Mouse (Mus musculus) bone marrow, adult 2 months (tissue): ENCODE data around the gene Krt83. TPM values are rescaled to one million over a fixed set of nuclear protein-coding genes. Genes with fewer than 3 reads are reported as not detected.

Source experiments
- H3K27ac ChIP-seq: fragments of 200-500 bp; 2 replicates; pipeline ENCODE4 v1.5.1; 2012; ENCODE audit warnings: low read depth, mild to moderate bottlenecking, control low read depth, inconsistent platforms, low read length; ENCODE audit not compliant: control insufficient read depth, poor library complexity, insufficient read depth
- H3K4me1 ChIP-seq: fragments of 200-500 bp; 2 replicates; pipeline ENCODE4 v1.6.1; 2011; ENCODE audit warnings: low read length; ENCODE audit not compliant: control insufficient read depth, insufficient read depth
- H3K4me3 ChIP-seq: fragments of 200-500 bp; replicated peaks from 2 replicates; pipeline ENCODE3; 2011; ENCODE audit warnings: mild to moderate bottlenecking, low read depth, low read length, control low read depth; ENCODE audit not compliant: control insufficient read depth
- CTCF ChIP-seq: fragments of 200-500 bp; IDR thresholded peaks from 2 replicates; pipeline ENCODE4 v1.5.1; 2011; ENCODE audit warnings: low read length, control low read depth; ENCODE audit not compliant: control insufficient read depth, insufficient read depth
- POLR2A ChIP-seq: fragments of 200-500 bp; IDR thresholded peaks from 2 replicates; pipeline ENCODE4 v1.6.1; 2011; ENCODE audit warnings: low read depth, mild to moderate bottlenecking, control low read depth, low read length, borderline replicate concordance; ENCODE audit not compliant: control insufficient read depth
- WGBS: fragments of 180-500 bp; shearing (Covaris S2); methylation state at CpG from one replicate; pipeline ENCODE4 v1.1.7; 2018; 5-methylcytosine and 5-hydroxymethylcytosine counted together
- polyA plus RNA-seq: library from polyadenylated mRNA; stranded (reverse); fragments of >200 nt; gene quantifications from 2 replicates; pipeline ENCODE4 v1.2.4, GENCODE M21; 2011; ENCODE audit warnings: low replicate concordance; ENCODE audit not compliant: missing spikeins, insufficient read depth, insufficient read length

Gene Krt83
- polyA plus RNA-seq, 1 experiment = 4.1 TPM

DNA sequence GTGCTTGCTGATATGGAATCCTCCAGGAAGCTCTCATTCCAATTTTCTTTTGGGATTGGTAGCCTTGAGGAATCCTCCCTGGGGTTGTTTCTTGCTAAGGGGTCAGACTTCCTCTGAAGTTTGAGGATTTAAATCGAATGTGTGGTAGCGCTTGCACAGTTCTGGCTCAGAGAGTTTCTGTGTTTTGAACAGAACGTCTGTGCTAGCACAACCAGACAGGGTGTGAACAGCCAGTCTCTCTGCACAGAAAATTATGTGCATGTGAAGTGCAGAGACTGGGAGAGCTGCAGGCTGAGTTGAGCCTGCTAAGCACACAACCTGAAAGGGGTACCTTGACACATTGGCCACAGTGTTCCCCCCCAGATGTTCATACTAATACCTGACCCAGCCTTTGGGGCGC is 50.5 kb downstream of the Krt83 start:
- no peak for TF ChIP-seq POLR2A
- no peak for TF ChIP-seq CTCF
- WGBS = 76% methylated on average over 4 of the region's 4 CpGs

GRCm38 (mm10) chr15:101438555-101438954 is 52.8 kb downstream of the Krt83 start, which contains the start of gene Krt87:
TSS of gene Krt87 (minus strand) at chr15:101438804.
- Histone ChIP-seq H3K4me1 (no peaks in the 10 kb centered on the region), H3K27ac (no peak within 1 kb of the TSS), H3K4me3 (no peak within 1 kb of the TSS)
- WGBS = 11% methylated on average over 34 of the region's 34 CpGs
- TF ChIP-seq POLR2A = no peak
- no peak for TF ChIP-seq CTCF

More for the DNA sequence above, 50.5 kb downstream of the Krt83 start:
- H3K4me1 ChIP-seq = no peaks in the 10 kb centered on the region
- H3K4me3 ChIP-seq = no peak overlapping the region
- H3K27ac ChIP-seq = no peak overlapping the region

- H3K4me3 ChIP-seq = no peak overlapping the region
- TF ChIP-seq CTCF (no peak), POLR2A (no peak)
- H3K4me1 ChIP-seq = no peaks in the 10 kb centered on the region
- 65% methylated on average over 7 of the region's 7 CpGs for WGBS
- H3K27ac ChIP-seq = no peak overlapping the region
These were observed 54.7 kb downstream of the Krt83 start for GRCm38 (mm10) chr15:101436611-101437010.

Other genes with a start within 250 kb of the Krt83 start
- 9.1 and 10.0 TPM in 2 replicates for gene Nr4a1, start 237.2 kb downstream of the Krt83 start, polyA plus RNA-seq
- 27.4 and 42.0 TPM in 2 replicates for gene Atg101, start 207.2 kb downstream of the Krt83 start, polyA plus RNA-seq
- gene 6030408B16Rik, start 198.3 kb downstream of the Krt83 start, polyA plus RNA-seq = 0.50 and 1.4 TPM in 2 replicates
- gene Krt80, start 121.3 kb downstream of the Krt83 start, polyA plus RNA-seq = 1.3 and 3.5 TPM in 2 replicates
- 1.3 and 4.3 TPM in 2 replicates for gene Krt7, start 80.5 kb downstream of the Krt83 start, polyA plus RNA-seq
- not detected in 2 replicates for gene Krt87, start 52.7 kb downstream of the Krt83 start, polyA plus RNA-seq
- not detected in 2 replicates for gene Krt88, start 43.8 kb downstream of the Krt83 start, polyA plus RNA-seq
- gene Krt81, start 27.8 kb downstream of the Krt83 start, polyA plus RNA-seq = not detected in 2 replicates
- gene Krt86, start 18.0 kb downstream of the Krt83 start, polyA plus RNA-seq = 1.6 TPM in 1 of 2 replicates, not detected in the other
- gene Gm49425, start 25.7 kb upstream of the Krt83 start, polyA plus RNA-seq = not detected in 2 replicates
- gene Krt84, start 41.3 kb upstream of the Krt83 start, polyA plus RNA-seq = not detected in 2 replicates
- gene Krt82, start 59.2 kb upstream of the Krt83 start, polyA plus RNA-seq = not detected in 2 replicates
- not detected in 2 replicates for gene Krt90, start 71.4 kb upstream of the Krt83 start, polyA plus RNA-seq
- not detected in 2 replicates for gene Krt75, start 82.4 kb upstream of the Krt83 start, polyA plus RNA-seq
- not detected in 2 replicates for gene Gm5414, start 136.7 kb upstream of the Krt83 start, polyA plus RNA-seq
- gene Gm5478, start 155.9 kb upstream of the Krt83 start, polyA plus RNA-seq = not detected in 2 replicates
- not detected in 2 replicates for gene Krt6b, start 188.8 kb upstream of the Krt83 start, polyA plus RNA-seq
- gene Krt6a, start 202.8 kb upstream of the Krt83 start, polyA plus RNA-seq = not detected in 2 replicates
- gene Krt5, start 221.4 kb upstream of the Krt83 start, polyA plus RNA-seq = not detected in 2 replicates